Mouse (Mus musculus): Measurements from ENCODE around the gene Mrap. TPM values are rescaled to one million over a fixed set of nuclear protein-coding genes. Genes with fewer than 3 reads are reported as not detected.

The Mrap gene
- polyA plus RNA-seq, 2 experiments from 2014 or later: not detected

GRCm38 (mm10) chr16:90759335-90759734, 21.3 kb downstream of the Mrap start:
- no peak for ATAC-seq

- no peak for ATAC-seq
Measured at GRCm38 (mm10) chr16:90760515-90760914, 22.5 kb downstream of the Mrap start.

GRCm38 (mm10) chr16:90765195-90765877, 27.3 kb downstream of the Mrap start:
- no peak for ATAC-seq

DNA sequence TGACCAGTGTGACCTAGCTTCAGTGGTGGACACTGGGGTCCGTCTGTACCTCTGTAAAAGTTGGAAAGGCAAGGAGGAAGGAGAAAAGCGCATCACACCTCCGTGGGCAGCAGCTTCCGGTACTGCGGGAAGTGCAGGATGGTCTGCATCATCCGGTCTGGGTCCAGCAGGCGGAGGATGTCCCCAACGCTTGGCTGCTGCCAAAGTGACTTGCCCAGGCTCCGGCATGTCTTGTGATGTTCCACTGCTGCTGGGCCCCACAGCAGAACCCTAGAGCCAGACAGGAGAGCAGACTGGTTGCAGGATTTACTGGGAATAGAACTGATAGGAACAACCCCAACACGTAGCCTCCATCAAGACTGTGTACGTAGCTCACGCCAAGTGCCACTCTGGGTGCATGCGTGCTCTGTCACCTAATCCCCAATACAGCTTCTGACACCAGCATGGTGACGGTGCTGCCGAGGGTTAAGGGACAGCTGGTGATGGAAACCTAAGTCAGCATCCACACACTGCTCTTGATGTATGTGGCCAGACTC, 29.0 kb downstream of the Mrap start:
- ATAC-seq: no peak

DNA sequence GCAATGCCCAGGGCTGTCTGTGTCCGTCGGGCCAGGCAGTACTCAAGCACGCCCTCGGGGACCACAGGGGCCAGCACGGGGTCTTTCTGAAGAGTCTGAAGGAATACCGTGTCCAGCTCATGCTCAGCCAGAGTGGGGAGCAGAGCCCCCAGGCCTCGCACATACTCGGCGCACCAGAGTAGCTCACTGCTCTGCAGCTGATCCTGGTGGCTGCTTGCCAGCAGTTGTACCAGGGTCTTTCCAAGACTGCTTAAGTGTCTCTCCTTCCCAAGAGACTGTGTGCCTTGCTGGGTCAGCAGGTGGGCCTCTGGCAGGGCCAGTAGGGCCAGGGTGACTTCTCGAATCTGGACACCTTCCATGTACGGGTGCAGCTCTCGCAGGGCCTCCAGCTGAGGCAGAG, 36.2 kb downstream of the Mrap start:
- ATAC-seq: no peak

DNA sequence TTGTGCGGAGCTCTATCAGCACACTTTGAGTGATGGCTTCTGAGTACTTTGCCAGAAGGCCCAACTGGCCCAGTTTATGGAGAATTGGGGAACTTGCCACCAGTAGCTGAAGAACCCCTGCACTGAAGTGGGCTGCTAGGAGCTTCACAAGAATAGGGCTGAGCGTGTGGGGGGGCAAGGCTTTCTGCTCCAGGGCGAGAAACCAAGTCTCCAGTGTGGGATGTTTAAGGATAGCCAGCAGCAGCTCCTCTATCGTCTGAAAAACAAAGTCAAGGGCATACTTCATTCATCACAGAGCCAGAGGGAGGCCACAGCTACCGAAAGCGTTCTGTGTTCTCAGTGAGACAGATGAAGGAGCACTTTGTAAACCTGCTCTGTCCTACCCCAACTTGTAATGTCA, 36.6 kb downstream of the Mrap start:
- ATAC-seq: no peak

DNA sequence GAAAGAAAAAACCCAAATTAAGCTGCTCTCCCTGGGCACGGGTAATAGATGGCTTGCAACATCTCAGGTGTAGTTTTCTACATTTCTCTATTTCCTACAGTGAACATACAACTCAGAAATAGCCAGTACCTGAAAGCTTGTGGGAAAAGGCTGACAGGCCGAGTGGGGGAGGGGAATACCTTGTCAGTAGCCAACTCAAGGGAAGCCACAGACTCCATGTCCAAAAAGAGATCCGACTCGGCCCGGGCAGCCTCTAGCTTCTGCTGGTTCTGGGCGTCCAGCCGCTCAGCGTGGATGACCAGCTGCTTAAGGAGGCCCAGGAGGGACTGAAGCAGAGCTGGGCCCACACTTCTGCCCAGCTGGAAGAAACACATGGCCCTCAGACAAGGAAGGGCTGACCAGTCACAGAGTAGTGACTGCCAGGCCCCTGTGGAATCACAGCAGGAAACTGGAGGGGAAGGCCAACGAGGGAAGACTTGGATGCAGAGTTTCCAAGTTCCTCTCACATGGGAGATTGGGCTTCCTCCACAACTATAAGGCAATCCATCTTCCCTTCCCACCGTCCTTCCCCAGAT, 38.0 kb downstream of the Mrap start:
- ATAC-seq: no peak

DNA sequence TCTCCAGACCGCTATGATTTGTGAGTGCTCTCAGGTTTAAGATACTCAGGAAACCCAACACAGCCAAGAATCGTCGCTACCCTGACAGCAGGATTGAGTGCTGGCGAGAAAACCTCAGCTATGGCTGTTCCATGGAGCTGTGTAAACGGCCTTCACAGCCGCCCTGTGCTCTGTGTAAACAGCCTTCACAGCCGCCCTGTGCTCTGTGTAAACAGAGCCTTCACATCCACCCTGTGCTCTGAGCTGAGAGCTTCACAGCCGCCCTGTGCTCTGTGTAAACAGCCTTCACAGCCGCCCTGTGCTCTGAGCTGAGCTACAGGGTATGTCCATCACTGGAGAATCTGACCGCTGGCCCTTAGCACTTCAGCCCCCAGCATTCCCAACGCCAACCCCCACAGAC, 41.8 kb downstream of the Mrap start:
- no peak for ATAC-seq

DNA sequence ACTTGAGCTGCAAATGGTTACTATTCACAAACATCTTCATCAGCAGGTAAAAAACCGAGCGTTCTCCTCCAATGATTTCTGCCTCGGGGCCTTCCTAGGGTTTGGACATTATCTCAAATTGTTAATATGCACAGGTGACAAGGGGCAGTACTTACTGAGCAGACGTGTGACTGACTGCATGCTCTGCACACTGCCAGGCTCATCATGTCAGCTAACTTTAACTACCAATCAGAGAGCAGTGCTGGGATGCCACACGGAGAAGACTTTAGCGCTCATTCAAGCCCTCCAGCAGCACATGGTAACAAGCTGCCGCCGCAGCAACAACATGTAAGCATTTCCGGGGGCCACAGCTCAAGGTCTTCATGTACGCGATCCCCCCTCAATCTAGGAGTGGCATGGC, 45.3 kb downstream of the Mrap start:
- ATAC-seq: no peak

DNA sequence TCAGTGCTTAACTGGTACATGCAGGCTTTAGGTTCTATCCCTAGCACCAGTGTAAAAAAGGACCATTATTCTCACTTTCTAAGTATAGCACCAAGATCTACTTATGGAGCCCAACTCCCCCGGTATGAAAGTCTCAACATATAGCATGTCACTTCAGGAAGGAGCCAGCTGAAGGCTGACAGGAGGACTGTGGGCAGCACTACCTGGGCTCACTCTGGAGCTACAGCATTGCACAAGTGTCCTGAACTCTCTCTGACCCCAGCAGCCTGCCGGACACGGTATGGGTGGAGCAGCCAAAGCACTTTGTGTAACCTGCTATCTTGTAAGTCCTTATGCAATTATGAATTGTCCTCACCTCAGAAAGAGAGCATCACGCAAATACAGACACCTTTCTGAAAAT, 47.2 kb downstream of the Mrap start:
- no peak for ATAC-seq

GRCm38 (mm10) chr16:90788580-90788979, 50.6 kb downstream of the Mrap start:
- ATAC-seq: no peak

- no peak for ATAC-seq
Measured at GRCm38 (mm10) chr16:90790946-90791345, 52.9 kb downstream of the Mrap start.

GRCm38 (mm10) chr16:90792066-90792465, 54.1 kb downstream of the Mrap start:
- ATAC-seq: no peak

- ATAC-seq: no peak
Measured at GRCm38 (mm10) chr16:90792500-90792899, 54.5 kb downstream of the Mrap start.

DNA sequence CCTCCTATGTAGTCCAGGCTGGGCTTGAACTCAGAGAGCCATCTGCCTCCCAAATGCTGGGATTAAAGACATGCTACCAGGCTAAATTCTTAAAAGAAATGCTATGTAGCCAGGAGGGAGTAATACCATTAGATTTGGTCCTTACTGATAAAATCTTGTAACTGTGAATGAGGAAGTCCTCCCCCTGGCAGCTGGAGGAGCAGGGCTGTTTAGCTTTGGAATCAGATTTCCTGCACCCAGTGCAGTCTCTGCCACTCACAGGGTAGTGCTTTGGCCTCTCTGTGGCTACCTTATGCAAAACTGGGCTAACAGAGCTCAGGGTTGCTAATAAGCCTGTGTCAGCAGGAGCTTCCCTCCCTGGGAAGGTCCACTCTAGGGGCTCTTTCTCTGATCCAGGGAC, 56.7 kb downstream of the Mrap start:
- no peak for ATAC-seq

DNA sequence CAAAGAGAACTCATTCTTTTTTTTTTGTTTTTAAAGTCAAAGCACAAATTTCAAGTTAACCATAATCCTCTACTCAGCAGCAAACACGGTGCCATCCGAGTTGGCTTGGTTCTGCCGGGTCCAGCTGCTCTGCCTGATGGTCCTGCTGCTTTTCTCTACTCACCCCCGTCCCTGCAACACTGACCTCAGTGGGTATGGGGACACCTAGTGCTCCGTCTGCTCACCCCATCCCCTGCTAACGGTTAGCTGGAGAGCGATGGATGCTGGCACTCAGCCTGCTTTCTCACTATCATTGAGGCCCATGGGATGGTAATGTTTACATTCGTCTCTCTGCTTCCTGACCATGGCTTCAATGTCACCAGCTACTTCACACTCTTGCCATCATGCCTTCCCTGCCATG, 60.4 kb downstream of the Mrap start:
- ATAC-seq: no peak

- no peak for ATAC-seq
Measured at GRCm38 (mm10) chr16:90798848-90799247, 60.8 kb downstream of the Mrap start.

Other genes with a start within 250 kb of the Mrap start
- gene Mis18a, start 10.8 kb upstream of the Mrap start, polyA plus RNA-seq (2017; shearing (Covaris generic)): 10 to 100 TPM; 54.0 to 63.3 TPM
- 1 to 10 TPM; 3.9 to 4.6 TPM for gene Urb1, start 72.2 kb downstream of the Mrap start, polyA plus RNA-seq (2017; shearing (Covaris generic))
- gene Eva1c, start 88.5 kb downstream of the Mrap start, polyA plus RNA-seq (2017; shearing (Covaris generic)): not detected
- 10 to 100 TPM; 19.6 to 28.3 TPM for gene Cfap298, start 196.9 kb downstream of the Mrap start, polyA plus RNA-seq (2017; shearing (Covaris generic))